Mouse (Mus musculus) brain, embryonic 14.5 days (tissue): Measurements from ENCODE around the gene Dusp7.

Source experiments
- CTCF ChIP-seq: fragments of 200-500 bp; IDR thresholded peaks from 2 replicates; pipeline ENCODE4 v1.5.1; 2012; ENCODE audit warnings: inconsistent platforms, mild to moderate bottlenecking, moderate library complexity, borderline replicate concordance; ENCODE audit not compliant: insufficient read depth, insufficient read length; ENCODE audit errors: extremely low read depth
- POLR2A ChIP-seq: fragments of 200-500 bp; IDR thresholded peaks from 2 replicates; pipeline ENCODE4 v1.6.1; 2012; ENCODE audit warnings: mild to moderate bottlenecking, inconsistent platforms, borderline replicate concordance; ENCODE audit not compliant: poor library complexity, insufficient read depth, insufficient read length, severe bottlenecking; ENCODE audit errors: extremely low read depth

DNA sequence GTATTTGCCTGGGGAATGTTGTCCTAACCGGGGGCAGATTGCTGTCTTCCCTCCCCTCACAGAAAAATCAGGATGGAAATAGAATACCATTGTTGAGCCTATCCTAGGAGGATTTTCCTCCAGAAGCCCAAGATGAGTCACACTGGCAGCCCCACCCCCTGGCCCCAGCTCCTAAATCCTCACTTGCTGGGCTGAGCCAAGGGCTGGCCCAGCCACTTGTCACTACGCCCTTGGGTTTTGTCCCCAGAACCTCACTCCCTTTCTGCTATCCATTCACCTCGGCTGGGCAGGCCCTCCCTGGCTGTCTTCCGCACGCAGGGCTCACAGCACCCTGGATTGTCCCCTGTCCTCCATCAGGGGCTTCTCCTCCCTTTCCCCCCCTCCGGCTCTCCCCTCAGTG, 23.3 kb upstream of the Dusp7 start:
- TF ChIP-seq POLR2A (no peak), CTCF (no peak)
